Mouse (Mus musculus): Measurements from ENCODE around the gene Tsen34.
A peak's percentile ranks its signal among the peaks of the same experiment; 100 is the strongest.
"Not testable (repeated sequence)": the region's sequence is repeated elsewhere in the genome, so short reads cannot be mapped to it uniquely, and the experiment has no call there.

Gene Tsen34

DNA sequence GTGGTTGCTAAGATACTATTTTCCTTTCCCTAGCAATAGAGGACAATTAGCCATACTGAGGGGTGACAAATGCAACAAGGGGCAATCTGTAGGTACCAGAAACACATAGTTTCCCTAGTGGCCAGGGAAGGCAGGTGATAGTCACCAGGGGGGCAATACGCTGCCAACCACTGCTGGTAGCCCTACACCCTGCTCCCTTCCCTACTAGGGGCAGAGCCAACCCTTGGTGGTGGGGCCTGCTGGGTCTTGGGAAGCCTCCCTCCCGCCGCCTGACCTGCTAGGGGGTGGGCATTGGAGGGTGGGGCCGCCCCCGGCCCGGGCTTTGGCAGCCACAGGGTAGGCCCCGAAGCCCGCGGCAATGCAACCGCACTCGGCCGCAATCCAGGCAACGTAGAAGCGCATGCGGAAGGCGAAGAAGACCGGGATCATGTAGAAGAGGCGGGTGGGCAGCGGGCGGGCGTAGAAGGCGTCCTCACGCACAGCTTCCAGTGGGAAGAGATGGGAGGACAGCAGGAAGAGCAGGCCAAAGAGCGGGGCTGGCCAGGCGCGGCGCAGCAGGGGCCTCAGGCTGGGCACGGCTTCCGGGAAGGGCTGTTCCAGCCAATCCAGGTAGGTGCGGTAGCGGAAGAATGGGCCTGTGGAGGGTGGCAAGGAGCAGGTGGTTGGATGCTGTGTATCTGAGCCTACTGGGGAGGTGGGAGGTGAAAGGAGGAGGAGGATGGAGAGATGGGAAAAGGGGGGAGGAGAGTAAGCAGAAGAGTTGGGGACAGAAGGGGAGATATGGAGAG, 7.1 kb upstream of the Tsen34 start:
- DNase-seq (ENCODE audit: low spot score in 2 of 2), result no peak

DNA sequence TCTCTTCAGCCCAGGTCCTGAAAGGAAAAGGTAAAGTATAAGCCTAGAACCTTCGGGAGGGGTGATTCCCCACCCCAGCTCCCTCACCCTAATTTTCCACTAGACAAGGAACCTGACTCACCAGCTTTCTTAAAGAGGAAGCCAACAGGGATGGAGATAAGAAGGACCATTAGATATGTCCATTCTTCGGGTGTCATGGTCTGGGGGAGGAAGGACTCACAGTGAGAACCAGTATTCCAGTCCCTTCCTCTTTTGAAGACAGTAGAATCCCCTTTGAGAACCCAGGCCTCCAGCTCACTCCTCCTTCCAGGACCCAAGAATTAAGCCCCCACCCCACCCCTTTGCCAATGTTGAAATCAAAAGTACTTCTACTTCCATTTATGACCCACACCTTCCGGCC, 744 bp upstream of the Tsen34 start:
- no peak for DNase-seq (ENCODE audit: low spot score in 2 of 2)

DNA sequence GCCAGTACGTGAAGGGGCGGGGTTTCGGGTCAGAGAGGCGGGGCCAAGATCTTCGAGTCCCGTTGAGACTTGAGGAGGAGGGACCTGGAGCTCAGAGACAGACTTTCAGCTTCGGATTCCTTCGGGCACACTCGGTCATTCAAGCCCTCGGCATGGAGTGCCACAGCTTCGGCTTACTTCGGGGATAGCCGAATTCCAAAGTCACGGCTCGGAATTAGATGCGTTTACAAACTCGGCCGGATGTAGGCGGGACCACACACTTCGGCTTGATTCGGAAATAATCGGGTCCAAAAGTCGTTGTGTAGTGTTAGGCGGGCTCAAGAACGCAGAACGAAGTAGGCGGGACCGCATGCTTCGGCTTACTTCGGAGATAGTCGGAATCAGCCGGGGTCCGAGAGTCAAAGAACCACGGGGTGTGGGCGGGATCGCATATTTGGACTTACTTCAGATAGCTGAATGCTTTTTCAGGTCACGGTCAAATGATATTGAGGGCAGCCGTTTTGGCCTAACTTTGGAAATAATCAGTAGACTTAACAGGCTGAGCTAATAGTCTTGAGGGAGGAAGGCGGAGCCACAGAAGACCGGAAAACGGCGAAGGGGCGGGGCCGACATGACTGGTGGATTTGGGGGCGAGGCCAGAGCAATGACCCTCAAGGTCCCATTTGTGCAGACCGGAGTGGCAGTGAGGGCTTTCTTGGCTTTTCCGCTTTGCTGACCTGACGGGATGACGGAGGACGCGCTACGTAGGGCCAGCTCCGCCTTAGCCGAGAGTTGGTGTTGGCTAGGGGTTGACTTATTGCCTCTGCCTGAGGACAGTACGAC, 535 bp downstream of the Tsen34 start, which contains the start of gene Mboat7:
Gene Mboat7, minus strand, starts transcription at position 537 of the 822 bp plus-strand sequence.
- DNase-seq (ENCODE audit: low spot score in 2 of 2), result peak; percentile 95

DNA sequence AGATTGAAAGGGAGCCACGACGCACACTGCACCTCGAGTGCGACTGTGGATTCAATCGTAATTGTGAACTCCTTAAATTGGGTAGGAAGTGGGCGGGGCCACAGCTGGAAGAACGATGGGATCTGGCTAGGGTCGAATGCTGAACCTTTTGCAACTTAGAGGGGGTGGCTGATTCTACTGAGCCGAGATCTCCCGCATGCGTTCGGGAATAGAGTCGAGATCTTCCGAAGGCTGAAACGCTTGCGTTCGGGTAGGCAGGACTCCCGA, 1.1 kb downstream of the Tsen34 start:
- DNase-seq (ENCODE audit: low spot score in 2 of 2), result no peak

DNA sequence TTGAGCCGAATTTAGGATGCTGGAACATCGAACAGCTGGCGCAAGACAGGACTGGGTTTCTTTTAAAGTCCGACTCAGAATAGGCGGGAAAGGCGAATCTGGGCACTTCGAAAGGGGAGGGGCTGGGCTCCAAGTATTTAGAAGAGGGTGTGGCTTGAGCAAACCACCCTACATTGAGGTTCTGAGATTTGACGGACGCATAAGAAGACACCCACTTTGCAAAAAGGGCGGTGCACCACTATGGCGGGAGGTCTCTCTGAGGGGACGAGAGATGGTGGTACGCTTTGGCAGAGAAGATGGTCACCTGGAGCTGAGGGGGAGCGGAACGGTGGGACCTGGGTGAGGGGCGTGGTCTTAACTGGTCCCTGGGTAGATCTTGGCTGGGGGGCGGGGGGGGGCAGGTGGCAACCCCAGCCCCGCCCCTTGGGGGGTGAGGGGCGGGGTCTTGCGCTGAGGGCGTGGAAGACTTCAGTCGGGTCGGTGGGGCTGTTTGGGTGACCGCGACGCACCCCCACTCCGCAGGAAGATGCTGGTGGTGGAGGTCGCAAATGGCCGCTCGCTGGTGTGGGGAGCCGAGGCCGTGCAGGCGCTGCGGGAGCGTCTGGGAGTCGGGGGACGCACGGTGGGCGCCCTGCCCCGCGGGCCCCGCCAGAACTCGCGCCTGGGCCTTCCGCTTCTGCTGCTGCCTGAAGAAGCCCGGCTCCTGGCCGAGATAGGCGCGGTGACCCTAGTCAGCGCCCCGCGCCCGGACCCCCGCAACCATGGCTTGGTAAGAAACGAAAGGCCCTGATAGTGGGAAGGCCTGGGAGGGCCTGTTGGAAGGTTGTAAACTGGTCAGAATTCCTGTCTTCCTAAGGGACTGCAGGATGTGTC, 1.6 kb downstream of the Tsen34 start:
- DNase-seq (ENCODE audit: low spot score in 2 of 2), result peak; percentile 73 to 74

DNA sequence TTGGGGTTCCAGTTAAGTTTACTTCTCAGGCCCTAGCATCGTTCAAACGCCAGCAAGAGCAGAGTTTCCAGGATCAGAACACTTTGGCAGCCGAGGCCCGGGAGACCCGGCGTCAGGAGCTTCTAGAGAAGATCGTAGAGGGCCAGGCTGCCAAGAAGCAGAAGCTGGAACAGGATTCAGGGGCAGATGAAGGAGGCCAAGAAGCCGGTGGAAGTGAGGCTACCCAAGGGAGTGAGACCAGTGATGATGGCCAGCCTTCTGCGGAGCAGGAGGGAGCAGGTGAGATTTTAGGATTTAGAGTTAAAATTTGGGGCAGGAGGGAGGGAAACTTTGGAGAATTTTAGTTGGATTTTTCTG, 2.3 kb downstream of the Tsen34 start:
- DNase-seq (ENCODE audit: low spot score in 2 of 2), result not testable (repeated sequence)

DNA sequence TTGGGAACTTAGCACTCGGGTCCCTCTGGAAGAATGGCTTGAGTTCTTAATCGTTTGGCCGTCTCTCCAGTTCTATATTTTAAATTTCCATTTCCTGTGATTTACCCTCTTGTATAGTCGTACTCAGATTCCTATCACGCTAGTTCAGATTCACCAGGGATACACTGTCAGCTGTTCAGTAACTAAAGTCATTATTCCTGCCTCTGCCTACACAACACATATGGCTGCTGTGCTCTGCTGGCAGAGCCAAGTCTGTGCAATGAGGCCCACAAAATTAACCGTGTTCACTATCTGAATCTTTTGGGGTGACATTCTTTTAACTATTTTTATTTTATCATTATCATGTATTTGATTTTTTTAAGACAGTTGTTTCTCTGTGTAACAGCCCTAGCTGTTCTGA, 5.8 kb downstream of the Tsen34 start:
- DNase-seq (ENCODE audit: low spot score in 2 of 2), result no peak

DNA sequence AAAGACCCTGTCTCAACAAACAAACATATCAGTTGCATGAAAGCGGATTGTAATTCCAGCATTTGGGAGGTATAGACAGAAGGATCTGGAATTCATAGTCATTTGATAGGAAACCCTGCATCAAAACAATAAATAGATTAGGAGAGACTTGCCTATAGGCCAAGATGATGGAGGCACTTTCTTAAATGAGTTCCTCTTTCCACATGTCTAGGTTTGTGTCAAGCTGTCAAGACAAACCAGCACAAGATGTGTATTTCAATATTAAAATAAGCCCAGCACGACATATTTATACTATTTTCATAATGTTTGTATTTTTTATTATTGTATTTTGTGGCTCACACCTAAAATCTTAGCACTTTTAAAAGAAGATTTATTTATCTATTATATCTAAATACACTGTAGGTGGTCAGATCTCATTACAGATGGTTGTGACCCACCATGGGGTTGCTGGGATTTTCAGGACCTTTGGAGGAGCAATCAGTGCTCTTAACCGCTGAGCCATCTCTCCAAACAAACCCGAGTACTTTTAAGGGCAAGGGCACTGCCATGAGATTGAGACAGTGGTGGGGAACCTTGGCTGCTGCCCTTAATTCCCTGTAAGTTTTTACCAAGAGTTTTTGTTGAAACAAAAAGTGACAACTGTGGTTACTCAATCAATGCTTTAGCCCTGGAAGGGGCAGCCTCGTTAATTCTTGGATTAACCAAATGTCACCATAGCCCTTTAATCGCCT, 10.7 kb downstream of the Tsen34 start:
- no peak for DNase-seq (ENCODE audit: low spot score in 2 of 2)

DNA sequence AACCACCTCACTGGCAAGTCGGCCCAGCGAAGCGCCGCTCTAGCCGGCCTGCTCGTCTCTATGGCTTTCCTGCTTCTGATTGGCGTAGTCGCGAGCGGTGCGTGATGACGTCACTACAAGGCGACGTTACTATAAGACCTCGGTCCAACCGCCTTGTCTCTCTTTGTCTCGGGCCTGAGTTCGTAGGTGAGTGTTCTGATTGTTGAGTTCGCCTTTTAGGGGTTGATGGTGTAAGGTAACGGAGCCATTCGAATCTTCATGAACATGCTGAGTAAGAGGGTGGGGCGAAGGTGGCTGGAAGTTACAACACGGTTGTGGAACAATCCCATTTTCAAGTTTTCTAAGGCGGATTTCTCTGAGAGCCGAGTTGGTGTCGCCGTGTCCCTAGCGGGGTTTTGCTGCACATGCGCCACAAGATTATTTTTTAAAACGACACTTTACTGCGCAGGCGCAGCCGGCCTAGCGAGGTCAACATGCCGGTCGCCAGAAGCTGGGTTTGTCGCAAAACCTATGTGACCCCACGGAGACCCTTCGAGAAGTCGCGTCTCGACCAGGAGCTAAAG, 11.3 kb downstream of the Tsen34 start, which contains the start of gene Rps9:
Gene Rps9, plus strand, starts transcription at position 115 of the 563 bp plus-strand sequence.
- peak; percentile 92 to 97 for DNase-seq (ENCODE audit: low spot score in 2 of 2)

DNA sequence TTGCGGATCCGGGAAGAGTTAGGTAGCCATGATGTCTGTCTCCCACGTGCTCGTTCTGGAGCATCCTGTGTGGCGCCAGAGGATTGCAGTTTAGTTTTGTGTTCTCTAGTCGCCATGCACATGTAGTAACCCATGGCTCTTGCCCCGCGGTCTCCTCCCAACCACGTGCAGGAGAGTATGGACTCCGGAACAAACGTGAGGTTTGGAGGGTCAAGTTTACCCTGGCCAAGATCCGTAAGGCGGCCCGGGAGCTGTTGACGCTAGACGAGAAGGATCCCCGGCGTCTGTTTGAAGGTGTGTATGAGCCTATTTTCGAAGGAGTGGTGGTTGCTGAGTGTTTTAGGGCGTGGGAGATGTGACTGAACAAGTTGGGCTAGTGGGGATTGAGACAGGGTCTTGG, 11.8 kb downstream of the Tsen34 start:
- DNase-seq (ENCODE audit: low spot score in 2 of 2), result no peak

DNA sequence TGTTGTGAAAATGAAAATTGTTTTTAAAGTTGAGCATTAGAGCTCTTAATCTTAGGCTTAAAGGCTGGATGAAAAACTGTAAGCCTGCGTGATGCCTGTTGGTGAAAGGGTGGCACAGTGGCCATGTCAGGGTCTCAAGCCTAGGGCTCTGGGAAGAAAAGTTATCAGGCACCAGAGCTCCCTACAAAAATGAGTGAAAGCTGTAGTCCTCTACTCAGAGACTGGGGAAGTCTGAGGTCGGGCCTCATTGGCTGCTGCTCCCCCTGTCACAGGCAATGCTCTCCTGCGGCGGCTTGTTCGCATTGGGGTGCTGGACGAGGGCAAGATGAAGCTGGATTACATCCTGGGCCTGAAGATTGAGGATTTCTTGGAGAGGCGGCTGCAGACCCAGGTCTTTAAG, 12.8 kb downstream of the Tsen34 start:
- DNase-seq (ENCODE audit: low spot score in 2 of 2), result not testable (repeated sequence)

DNA sequence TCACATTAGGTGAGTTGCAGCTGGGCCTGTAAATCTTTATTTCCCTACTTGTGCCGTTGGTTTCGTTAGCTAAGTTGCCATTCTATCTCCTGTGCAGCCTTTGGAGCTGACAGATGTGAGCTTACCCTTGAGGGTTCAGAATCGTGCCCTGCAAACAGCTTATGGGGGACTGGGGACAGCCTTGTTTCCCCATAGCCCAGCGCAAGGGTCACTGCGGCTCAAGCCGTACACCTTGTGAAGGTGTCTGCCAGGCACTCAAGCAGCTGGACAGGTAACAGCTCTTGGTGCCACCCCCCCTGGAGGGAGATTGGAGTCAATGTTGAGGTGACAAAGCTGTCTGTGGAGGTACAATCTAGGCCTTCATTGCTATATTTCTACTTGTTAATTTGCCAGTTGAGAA, 13.2 kb downstream of the Tsen34 start:
- DNase-seq (ENCODE audit: low spot score in 2 of 2), result no peak

DNA sequence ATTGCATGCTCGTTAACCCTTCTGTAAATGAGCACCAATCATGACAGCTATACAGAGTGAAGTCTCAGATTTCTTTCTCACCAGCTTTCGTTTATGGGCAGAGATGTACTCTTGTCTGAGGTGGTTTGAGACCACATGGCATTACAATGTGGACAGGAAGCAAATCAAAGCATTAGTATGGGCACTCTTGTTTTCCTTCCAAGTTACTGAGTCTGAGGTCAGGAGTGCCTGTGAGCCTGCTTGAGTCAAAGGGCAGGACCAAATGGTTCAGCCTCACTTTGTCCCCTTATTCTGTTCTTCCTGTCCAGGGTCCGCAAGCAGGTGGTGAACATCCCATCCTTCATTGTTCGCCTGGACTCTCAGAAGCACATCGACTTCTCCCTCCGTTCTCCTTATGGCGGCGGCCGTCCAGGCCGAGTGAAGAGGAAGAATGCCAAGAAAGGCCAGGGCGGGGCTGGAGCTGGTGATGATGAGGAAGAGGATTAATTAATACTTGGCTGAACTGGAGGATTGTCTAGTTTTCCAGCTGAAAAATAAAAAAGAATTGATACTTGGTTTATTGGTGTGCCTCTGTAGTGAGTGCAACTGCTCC, 13.8 kb downstream of the Tsen34 start:
- DNase-seq (ENCODE audit: low spot score in 2 of 2), result no peak

DNA sequence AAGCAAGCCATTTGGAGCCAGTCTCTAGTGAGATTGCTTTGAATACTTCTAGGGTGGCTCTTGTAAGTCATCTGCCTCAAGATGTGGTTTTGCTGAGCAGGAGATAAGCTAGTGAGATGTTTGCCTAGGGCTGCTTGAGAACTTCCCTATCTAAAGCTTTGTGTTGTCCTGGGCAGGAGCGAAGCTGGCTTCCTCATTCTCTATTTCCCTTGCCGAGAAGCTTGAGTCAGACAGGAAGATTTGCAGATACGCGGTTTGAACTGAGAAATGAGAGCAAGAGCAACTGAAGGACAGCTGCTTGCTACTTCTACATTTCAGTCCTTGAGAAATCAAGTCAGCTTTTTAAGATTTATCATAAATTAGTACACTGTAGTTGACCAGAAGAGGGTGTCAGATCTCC, 14.4 kb downstream of the Tsen34 start:
- no peak for DNase-seq (ENCODE audit: low spot score in 2 of 2)

DNA sequence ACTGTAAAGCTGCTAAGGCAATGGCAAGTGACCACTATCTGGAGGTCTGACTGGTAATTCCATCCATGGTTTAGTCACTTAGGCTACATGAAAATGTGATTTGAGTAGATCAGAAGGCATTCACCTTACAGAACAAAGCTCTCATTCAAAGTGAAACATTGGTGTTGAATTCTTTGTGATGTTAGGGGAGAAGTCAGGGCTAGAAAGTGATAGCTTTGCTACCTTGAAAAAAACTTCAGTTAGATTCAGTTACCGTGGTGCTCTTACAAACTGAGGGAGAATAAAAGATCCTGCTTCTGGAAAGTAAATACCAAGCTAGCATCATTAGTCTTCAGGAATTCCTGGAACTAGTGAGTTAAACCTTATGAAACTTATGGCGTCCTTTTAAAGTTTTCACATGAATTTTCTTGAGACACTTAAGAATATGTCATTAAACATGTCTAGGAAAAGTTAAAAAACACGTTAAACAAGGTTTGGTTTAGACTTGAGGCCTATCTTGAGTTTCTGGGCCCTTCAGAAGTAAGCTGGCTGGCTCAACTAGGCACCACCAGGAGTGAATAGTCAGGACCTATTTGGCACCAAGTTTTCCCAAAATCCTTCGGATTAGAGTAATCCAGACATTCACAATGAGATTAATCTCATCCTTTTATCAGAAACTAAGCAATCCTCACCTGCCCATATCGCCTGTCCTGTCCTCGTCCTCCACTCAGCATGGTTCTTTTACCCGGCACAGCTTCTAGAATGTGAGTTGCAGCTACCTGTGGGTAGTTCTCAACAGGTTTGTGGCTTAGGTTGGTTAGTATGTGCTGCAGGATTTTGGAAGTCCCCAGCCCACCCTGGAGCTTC, 15.1 kb downstream of the Tsen34 start:
- DNase-seq (ENCODE audit: low spot score in 2 of 2), result no peak

DNA sequence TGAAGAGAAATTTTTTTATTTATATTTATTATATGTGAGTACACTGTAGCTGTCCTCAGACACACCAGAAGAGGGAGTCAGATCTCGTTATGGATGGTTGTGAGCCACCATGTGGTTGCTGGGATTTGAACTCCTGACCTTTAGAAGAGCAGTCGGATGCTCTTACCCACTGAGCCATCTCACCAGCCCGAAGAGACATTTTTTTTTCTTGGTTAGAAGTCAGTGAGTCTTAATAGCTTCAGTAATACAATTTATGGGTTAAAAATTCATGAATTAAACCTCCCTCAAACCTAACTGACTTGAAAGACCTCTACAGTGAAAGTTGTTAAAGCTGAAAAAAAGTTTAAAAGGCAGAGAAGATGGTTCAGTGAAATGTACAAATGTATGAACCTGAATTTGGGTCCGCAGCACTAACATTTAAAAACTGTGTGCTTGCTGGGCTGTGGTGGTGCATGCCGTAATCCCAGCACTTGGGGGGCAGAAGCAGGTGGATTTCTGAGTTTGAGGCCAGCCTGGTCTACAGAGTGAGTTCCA, 15.9 kb downstream of the Tsen34 start:
- DNase-seq (ENCODE audit: low spot score in 2 of 2), result not testable (repeated sequence)

DNA sequence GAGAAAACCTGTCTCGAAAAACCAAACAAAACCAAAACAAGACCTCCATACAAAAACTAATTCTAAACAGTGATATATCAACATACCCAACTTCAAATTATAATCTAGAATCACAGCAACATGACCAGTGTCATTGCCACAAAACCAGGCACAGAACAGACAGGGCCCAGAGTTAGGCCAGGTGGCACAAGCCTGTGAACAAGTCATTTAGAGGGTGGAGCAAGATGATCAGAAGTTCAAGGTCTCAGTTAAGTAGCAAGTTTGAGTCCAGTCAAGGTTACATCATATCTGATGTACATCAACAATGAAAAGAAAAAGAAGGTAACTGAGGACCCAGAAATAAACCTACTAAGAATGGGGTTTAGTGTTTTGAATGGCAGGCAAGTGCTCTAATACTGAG, 16.3 kb downstream of the Tsen34 start:
- no peak for DNase-seq (ENCODE audit: low spot score in 2 of 2)

DNA sequence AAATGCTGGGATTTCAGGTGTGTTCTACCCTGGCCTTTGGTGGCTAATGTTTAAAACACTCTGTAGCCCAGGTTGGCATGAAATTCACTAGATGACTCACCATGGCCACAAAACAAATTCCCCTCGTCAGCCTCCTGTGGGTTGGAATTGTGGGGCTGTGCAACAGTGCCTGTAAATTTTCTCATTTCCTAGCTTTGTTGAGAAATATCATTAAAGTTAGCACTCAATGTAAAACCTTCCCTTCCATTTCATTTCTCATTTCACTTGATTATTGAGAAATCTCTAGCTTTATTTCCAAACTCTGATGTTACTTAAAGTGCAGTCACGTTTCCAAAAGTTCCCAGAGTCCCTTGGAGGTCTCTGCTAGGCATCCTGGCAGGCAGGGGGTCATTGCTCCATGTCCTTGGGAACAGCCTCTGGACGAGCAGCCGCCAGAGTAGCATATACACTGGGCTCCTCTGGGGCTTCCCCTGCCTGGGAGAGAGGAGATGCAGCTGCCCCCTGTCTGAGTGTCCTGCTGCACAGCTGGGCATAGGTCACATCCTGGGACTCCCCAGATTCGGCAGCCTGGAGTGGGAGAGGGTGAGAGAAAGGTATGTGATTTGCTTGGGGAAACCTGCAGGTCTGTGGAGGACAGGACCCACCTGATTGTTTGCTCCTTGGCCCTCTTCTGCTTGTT, 19.7 kb downstream of the Tsen34 start:
- DNase-seq (ENCODE audit: low spot score in 2 of 2), result no peak

DNA sequence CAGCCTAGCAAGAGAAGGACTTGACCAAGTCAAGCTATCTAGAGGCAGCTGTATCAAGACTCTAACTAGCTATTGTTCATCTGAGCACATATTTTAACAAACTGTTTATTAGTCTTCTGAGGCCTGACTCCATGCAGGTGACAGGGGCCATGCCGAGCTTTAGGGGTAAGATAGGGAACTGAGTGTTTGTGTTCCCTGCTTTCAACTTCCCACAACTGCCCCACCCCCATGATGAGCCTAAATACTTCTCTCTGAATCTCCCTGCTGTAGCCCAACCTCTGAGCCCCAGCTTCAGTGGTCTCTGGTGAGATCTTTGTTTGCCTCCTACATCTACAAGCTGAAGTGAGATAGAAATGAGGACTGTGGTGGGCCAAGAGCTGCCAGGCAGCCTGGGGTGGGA, 22.6 kb downstream of the Tsen34 start:
- no peak for DNase-seq (ENCODE audit: low spot score in 2 of 2)
